Mouse (Mus musculus) stomach, embryonic 14.5 days (tissue): ENCODE measurements around the gene Gm6370. TPM values are rescaled to one million over a fixed set of nuclear protein-coding genes. Genes with fewer than 3 reads are reported as not detected.
"Not testable (repeated sequence)": the region's sequence is repeated elsewhere in the genome, so short reads cannot be mapped to it uniquely, and the experiment has no call there.

ENCODE experiments used
- ATAC-seq: fragments of 200-750 bp; cut with Nextera tagmentation; 2 replicates; pipeline ENCODE4 v1.8.0; 2017; ENCODE audit warnings: low read depth, moderate TSS enrichment; ENCODE audit not compliant: insufficient number of reproducible peaks, insufficient read depth, low FRiP score
- H3K27ac ChIP-seq: fragments of 300-500 bp; sonication (generic); 2 replicates; pipeline ENCODE4 v1.5.1; 2014; ENCODE audit warnings: mild to moderate bottlenecking, low read length, moderate library complexity, mixed read lengths
- H3K27me3 ChIP-seq: fragments of 300-500 bp; sonication (generic); 2 replicates; pipeline ENCODE4 v1.6.1; 2014; ENCODE audit warnings: low read length, control low read depth, mixed read lengths; ENCODE audit not compliant: control insufficient read depth, insufficient read depth
- H3K36me3 ChIP-seq: fragments of 300-500 bp; sonication (generic); 2 replicates; pipeline ENCODE4 v1.6.1; 2014; ENCODE audit warnings: mild to moderate bottlenecking, control low read depth, low read length, moderate library complexity, mixed read lengths; ENCODE audit not compliant: control insufficient read depth, insufficient read depth
- H3K4me1 ChIP-seq: fragments of 300-500 bp; sonication (generic); 2 replicates; pipeline ENCODE4 v1.6.1; 2014; ENCODE audit warnings: low read length, control low read depth, mixed read lengths; ENCODE audit not compliant: control insufficient read depth, insufficient read depth
- H3K4me2 ChIP-seq: fragments of 300-500 bp; sonication (generic); replicated peaks from 2 replicates; pipeline ENCODE4 v1.6.1; 2014; ENCODE audit warnings: low read depth, low read length, control low read depth
- H3K4me3 ChIP-seq: fragments of 300-500 bp; sonication (generic); 2 replicates; pipeline ENCODE4 v1.5.1; 2014; ENCODE audit warnings: low read depth, low read length, control low read depth
- H3K9ac ChIP-seq: fragments of 300-500 bp; sonication (generic); replicated peaks from 2 replicates; pipeline ENCODE4 v1.6.1; 2014; ENCODE audit warnings: low read depth, mild to moderate bottlenecking, control low read depth, low read length, moderate library complexity, mixed read lengths
- H3K9me3 ChIP-seq: fragments of 300-500 bp; sonication (generic); 2 replicates; pipeline ENCODE4 v1.6.1; 2016; ENCODE audit warnings: low read depth, low read length, control low read depth; ENCODE audit not compliant: control insufficient read depth
- WGBS: fragments of 180-500 bp; shearing (Covaris S2); extraction: QIAGEN DNeasy Blood & Tissue Kit; methylation state at CpG from one replicate; pipeline ENCODE4 v1.1.7; 2014; 5-methylcytosine and 5-hydroxymethylcytosine counted together
- polyA plus RNA-seq: library from polyadenylated mRNA; unstranded; fragments of >200 nt; fragmentation: Nextera tagmentation; extraction: Ambion mirVana; gene quantifications from 2 replicates; pipeline ENCODE4 v1.2.1, GENCODE M21; 2014

Gene Gm6370
- polyA plus RNA-seq, 1 experiment from 2014 or later = not detected

DNA sequence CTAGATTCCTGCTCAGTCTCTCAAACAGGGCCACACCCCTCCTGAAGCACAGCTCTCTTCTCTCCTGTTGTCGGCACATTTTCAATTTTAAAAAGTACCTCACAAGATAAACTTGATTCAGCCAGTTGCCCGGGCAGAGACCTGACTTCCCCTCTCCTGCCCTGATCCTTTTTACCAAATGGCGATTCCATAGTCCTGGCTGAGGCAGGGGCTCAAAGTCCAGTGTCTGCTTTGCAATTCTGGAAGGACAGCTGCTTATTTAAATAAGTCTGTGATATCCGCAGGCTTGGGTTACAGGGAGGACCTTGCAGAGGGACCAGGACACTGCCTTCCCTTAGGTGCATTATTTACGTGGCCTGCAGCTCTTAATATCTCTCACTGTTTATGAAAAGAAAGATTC lies 19.9 kb upstream of the Gm6370 start:
- Histone ChIP-seq H3K27ac (no peak overlapping the region), H3K4me1 (no peaks in the 10 kb centered on the region), H3K4me2 (no peak overlapping the region), H3K4me3 (no peak overlapping the region), H3K36me3 (no peaks in the 10 kb centered on the region), H3K9me3 (no peaks in the 10 kb centered on the region), H3K9ac (no peak overlapping the region), H3K27me3 (no peaks in the 10 kb centered on the region)
- no peak for ATAC-seq
- 62% methylated on average over 5 of the region's 5 CpGs for WGBS

DNA sequence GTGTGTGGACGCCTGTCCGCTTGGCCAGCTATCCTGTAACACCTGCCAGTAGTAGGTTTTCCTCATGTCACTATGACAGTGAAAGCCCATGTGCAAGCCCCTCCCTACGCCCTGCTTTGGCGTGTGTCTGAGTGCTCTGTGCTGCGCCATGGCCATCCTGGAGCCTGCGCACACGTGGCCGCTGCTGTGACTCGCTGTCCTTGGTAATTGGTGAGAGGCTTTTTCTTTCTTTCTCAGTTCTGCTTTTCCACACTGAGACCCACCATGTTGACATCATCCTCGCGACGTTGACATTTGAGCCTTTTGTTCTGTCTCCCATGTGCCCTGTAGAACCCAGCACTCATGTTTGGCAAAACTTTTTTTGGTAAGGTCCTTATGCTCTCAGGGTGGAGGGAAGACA lies 19.3 kb upstream of the Gm6370 start:
- H3K4me1 ChIP-seq = no peaks in the 10 kb centered on the region
- H3K4me2 ChIP-seq = no peak overlapping the region
- WGBS = 93% methylated on average over 12 of the region's 12 CpGs
- no peak overlapping the region for H3K4me3 ChIP-seq
- H3K9ac ChIP-seq = no peak overlapping the region
- no peak overlapping the region for H3K27ac ChIP-seq
- no peaks in the 10 kb centered on the region for H3K36me3 ChIP-seq
- H3K27me3 ChIP-seq = no peaks in the 10 kb centered on the region
- no peak for ATAC-seq
- no peaks in the 10 kb centered on the region for H3K9me3 ChIP-seq

DNA sequence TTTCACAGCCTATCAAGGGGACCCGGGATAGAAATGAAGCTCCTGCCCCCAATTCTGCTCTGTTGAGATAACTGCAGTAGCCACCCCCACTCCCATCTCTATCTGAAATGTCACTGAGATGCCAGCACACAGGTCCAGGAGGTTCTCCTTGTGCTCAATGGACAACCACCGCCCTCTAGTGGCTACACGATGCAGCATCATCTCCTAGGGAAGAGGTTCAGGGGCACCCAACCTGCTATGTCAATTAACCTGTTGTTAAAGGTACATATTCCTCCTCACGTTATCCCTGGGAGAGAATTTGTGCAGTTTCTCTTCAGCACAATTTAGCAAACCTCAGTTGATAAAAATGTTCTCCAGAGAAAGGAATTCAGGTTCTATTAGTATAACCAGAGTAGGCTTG lies 11.6 kb upstream of the Gm6370 start:
- not testable (repeated sequence) for H3K4me1 ChIP-seq, H3K9me3 ChIP-seq, H3K9ac ChIP-seq, H3K36me3 ChIP-seq, H3K27me3 ChIP-seq, H3K4me3 ChIP-seq, ATAC-seq, H3K4me2 ChIP-seq, H3K27ac ChIP-seq
- WGBS = 10% methylated on average over 4 of the region's 4 CpGs

DNA sequence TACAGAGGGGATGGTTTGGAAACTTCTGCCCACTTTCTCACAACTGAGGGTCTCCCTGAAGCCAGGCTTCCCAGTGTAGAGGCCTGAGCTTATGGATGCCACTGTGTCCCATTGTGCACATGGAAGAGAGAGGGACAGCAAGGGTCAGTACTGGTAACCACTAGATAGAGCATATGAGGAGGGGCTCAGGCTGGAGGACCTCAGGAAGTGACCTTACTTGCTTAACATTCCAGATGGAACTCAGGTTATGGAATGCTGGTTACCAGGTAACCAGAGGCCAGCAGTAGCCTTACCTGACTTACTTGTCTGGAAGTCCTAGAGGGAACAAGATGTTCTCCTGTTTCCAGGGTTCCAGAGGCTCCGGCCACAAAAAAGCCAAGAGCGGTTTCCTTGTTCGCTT lies 9.5 kb upstream of the Gm6370 start, which contains the start of gene Gm6408:
Gm6408 (plus strand) TSS at position 301 of the 400 bp plus-strand sequence.
- not testable (repeated sequence) for H3K9me3 ChIP-seq, H3K27ac ChIP-seq, H3K4me1 ChIP-seq, ATAC-seq, H3K27me3 ChIP-seq, H3K4me2 ChIP-seq, H3K36me3 ChIP-seq, H3K9ac ChIP-seq, H3K4me3 ChIP-seq
- WGBS = 100% methylated on average over 1 of the region's 3 CpGs

DNA sequence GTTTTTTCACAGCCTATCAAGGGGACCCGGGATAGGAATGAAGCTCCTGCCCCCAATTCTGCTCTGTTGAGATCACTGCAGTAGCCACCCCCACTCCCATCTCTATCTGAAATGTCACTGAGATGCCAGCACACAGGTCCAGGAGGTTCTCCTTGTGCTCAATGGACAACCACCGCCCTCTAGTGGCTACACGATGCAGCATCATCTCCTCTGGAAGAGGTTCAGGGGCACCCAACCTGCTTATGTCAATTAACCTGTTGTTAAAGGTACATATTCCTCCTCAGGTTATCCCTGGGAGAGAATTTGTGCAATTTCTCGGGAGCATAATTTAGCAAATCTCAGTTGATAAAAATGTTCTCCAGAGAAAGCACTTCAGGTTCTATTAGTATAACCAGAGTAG lies 2.2 kb upstream of the Gm6370 start:
- H3K9ac ChIP-seq, H3K27ac ChIP-seq, H3K4me1 ChIP-seq, H3K36me3 ChIP-seq, H3K9me3 ChIP-seq, H3K27me3 ChIP-seq, ATAC-seq, H3K4me2 ChIP-seq, H3K4me3 ChIP-seq: not testable (repeated sequence)
- 8% methylated on average over 3 of the region's 4 CpGs for WGBS

DNA sequence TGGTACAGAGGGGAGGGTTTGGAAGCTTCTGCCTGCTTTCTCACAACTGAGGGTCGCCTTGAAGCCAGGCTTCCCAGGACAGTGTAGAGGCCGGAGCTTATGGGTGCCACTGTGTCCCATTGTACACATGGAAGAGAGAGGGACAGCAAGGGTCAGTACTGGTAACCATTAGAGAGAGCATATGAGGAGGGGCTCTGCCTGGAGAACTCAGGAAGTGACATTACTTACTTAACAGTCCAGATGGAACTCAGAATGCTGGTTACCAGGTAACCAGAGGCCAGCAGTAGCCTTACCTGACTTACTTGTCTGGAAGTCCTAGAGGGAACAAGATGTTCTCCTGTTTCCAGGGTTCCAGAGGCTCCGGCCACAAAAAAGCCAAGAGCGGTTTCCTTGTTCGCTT lies 10.9 kb downstream of the Gm6370 start, which contains the start of gene 4930449I24Rik:
4930449I24Rik (plus strand) TSS at position 301 of the 400 bp plus-strand sequence.
- not testable (repeated sequence) for ATAC-seq, H3K27ac ChIP-seq
- WGBS = no CpG with 5 or more reads among the region's 5 CpGs

DNA sequence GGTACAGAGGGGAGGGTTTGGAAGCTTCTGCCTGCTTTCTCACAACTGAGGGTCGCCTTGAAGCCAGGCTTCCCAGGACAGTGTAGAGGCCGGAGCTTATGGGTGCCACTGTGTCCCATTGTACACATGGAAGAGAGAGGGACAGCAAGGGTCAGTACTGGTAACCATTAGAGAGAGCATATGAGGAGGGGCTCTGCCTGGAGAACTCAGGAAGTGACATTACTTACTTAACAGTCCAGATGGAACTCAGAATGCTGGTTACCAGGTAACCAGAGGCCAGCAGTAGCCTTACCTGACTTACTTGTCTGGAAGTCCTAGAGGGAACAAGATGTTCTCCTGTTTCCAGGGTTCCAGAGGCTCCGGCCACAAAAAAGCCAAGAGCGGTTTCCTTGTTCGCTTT lies 22.7 kb downstream of the Gm6370 start, which contains the start of gene Gm3402:
Gm3402 (plus strand) TSS at position 301 of the 400 bp plus-strand sequence.
- WGBS = no CpG with 5 or more reads among the region's 5 CpGs
- H3K9me3 ChIP-seq, H3K4me3 ChIP-seq, H3K36me3 ChIP-seq, H3K9ac ChIP-seq, H3K4me2 ChIP-seq, ATAC-seq, H3K27ac ChIP-seq, H3K27me3 ChIP-seq, H3K4me1 ChIP-seq: not testable (repeated sequence)

More for the DNA sequence above, 10.9 kb downstream of the Gm6370 start, which contains the start of gene 4930449I24Rik:
- H3K36me3 ChIP-seq, H3K4me3 ChIP-seq, H3K9ac ChIP-seq, H3K4me1 ChIP-seq, H3K27me3 ChIP-seq, H3K4me2 ChIP-seq, H3K9me3 ChIP-seq: not testable (repeated sequence)

DNA sequence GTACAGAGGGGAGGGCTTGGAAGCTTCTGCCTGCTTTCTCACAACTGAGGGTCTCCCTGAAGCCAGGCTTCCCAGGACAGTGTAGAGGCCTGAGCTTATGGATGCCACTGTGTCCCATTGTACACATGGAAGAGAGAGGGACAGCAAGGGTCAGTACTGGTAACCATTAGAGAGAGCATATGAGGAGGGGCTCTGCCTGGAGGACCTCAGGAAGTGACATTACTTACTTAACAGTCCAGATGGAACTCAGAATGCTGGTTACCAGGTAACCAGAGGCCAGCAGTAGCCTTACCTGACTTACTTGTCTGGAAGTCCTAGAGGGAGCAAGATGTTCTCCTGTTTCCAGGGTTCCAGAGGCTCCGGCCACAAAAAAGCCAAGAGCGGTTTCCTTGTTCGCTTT lies 34.3 kb downstream of the Gm6370 start, which contains the start of gene Gm3404:
Gm3404 (plus strand) TSS at position 301 of the 400 bp plus-strand sequence.
- H3K9me3 ChIP-seq, H3K9ac ChIP-seq, ATAC-seq, H3K27ac ChIP-seq, H3K36me3 ChIP-seq, H3K4me1 ChIP-seq, H3K4me3 ChIP-seq, H3K27me3 ChIP-seq, H3K4me2 ChIP-seq: not testable (repeated sequence)
- WGBS = 100% methylated on average over 2 of the region's 3 CpGs

DNA sequence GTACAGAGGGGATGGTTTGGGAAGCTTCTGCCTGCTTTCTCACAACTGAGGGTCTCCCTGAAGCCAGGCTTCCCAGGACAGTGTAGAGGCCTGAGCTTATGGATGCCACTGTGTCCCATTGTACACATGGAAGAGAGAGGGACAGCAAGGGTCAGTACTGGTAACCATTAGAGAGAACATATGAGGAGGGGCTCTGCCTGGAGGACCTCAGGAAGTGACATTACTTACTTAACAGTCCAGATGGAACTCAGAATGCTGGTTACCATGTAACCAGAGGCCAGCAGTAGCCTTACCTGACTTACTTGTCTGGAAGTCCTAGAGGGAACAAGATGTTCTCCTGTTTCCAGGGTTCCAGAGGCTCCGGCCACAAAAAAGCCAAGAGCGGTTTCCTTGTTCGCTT lies 46.2 kb downstream of the Gm6370 start, which contains the start of gene Gm3409:
Gm3409 (plus strand) TSS at position 301 of the 400 bp plus-strand sequence.
- not testable (repeated sequence) for H3K9ac ChIP-seq, H3K4me1 ChIP-seq, H3K27ac ChIP-seq, H3K27me3 ChIP-seq, H3K4me3 ChIP-seq, ATAC-seq, H3K36me3 ChIP-seq, H3K4me2 ChIP-seq, H3K9me3 ChIP-seq
- WGBS = 100% methylated on average over 2 of the region's 3 CpGs
